Mouse (Mus musculus) midbrain, embryonic 12.5 days (tissue): ENCODE measurements around the gene Gm8279. TPM values are rescaled to one million over a fixed set of nuclear protein-coding genes. Genes with fewer than 3 reads are reported as not detected.
"Not testable (repeated sequence)": the region's sequence is repeated elsewhere in the genome, so short reads cannot be mapped to it uniquely, and the experiment has no call there.

Experiments
- ATAC-seq: fragments of 200-750 bp; cut with Nextera tagmentation; 2 replicates; pipeline ENCODE4 v1.8.0; 2017; ENCODE audit warnings: low read depth, moderate TSS enrichment, moderate library complexity; ENCODE audit not compliant: low FRiP score
- H3K27ac ChIP-seq: fragments of 300-500 bp; sonication (generic); replicated peaks from 2 replicates; pipeline ENCODE4 v1.5.1; 2016; ENCODE audit warnings: mild to moderate bottlenecking
- H3K27me3 ChIP-seq: fragments of 300-500 bp; sonication (generic); 2 replicates; pipeline ENCODE4 v1.6.1; 2016; ENCODE audit warnings: mild to moderate bottlenecking
- H3K36me3 ChIP-seq: fragments of 300-500 bp; sonication (generic); 2 replicates; pipeline ENCODE4 v1.6.1; 2016
- H3K4me1 ChIP-seq: fragments of 300-500 bp; sonication (generic); 2 replicates; pipeline ENCODE4 v1.6.1; 2016
- H3K4me2 ChIP-seq: fragments of 300-500 bp; sonication (generic); replicated peaks from 2 replicates; pipeline ENCODE4 v1.6.1; 2016; ENCODE audit warnings: mild to moderate bottlenecking, moderate library complexity
- H3K4me3 ChIP-seq: fragments of 300-500 bp; sonication (generic); 2 replicates; pipeline ENCODE4 v1.5.1; 2016; ENCODE audit warnings: mild to moderate bottlenecking
- H3K9ac ChIP-seq: fragments of 300-500 bp; sonication (generic); replicated peaks from 2 replicates; pipeline ENCODE4 v1.6.1; 2016; ENCODE audit warnings: mild to moderate bottlenecking, moderate library complexity
- H3K9me3 ChIP-seq: fragments of 300-500 bp; sonication (generic); 2 replicates; pipeline ENCODE4 v1.6.1; 2016; ENCODE audit warnings: mild to moderate bottlenecking
- WGBS: fragments of 180-500 bp; shearing (Covaris S2); methylation state at CpG from one replicate; pipeline ENCODE4 v1.1.7; 2016; 5-methylcytosine and 5-hydroxymethylcytosine counted together
- polyA plus RNA-seq: library from polyadenylated mRNA; unstranded; fragments of >200 nt; fragmentation: Nextera tagmentation; extraction: Ambion mirVana; gene quantifications from 2 replicates; pipeline ENCODE4 v1.2.1, GENCODE M21; 2016

The Gm8279 gene
- not detected in 2 replicates for polyA plus RNA-seq

DNA sequence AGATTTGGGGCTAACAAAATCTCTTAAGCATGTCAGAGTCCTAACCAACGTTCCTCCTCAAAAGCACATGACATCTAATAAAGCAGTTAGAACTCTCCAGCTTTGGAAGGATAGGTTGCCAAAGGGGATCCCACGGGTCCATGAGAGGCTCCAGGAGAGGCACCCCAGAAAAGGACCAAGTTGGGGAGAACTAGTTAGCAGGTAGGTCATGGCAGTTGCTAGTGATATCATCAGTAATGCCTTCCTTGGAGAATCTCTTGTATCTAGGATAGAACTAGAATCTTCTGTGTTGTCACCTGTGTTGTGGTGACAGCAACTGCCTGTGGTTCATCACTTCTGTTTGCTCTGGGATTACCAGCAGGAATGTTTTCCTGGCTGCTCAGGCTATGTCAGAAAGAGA is at the start of gene Gm8279:
Gene Gm8279 (plus strand): TSS at position 301 of the 400 bp plus-strand sequence.
- not testable (repeated sequence) for ATAC-seq, H3K9ac ChIP-seq, H3K4me1 ChIP-seq, H3K9me3 ChIP-seq, H3K4me2 ChIP-seq, H3K4me3 ChIP-seq, H3K27me3 ChIP-seq, H3K36me3 ChIP-seq, H3K27ac ChIP-seq
- 68% methylated on average over 2 of the region's 2 CpGs for WGBS

GRCm38 (mm10) chr14:5164235-5164634 is 32.9 kb downstream of the Gm8279 start, which contains the start of gene Gm3317:
Gene Gm3317 (plus strand): TSS chr14:5164535.
- not testable (repeated sequence) for H3K4me2 ChIP-seq, H3K36me3 ChIP-seq, H3K27ac ChIP-seq, H3K9me3 ChIP-seq, H3K4me1 ChIP-seq, H3K4me3 ChIP-seq, H3K27me3 ChIP-seq, ATAC-seq, H3K9ac ChIP-seq
- no CpG with 5 or more reads among the region's 1 CpGs for WGBS

- H3K27me3 ChIP-seq, H3K9me3 ChIP-seq, H3K27ac ChIP-seq, H3K4me2 ChIP-seq, H3K4me3 ChIP-seq, H3K9ac ChIP-seq, H3K4me1 ChIP-seq, ATAC-seq, H3K36me3 ChIP-seq: not testable (repeated sequence)
- no CpG with 5 or more reads among the region's 3 CpGs for WGBS
Observed at GRCm38 (mm10) chr14:5185493-5185892, 54.2 kb downstream of the Gm8279 start, which contains the start of gene Gm8271. Gene Gm8271 (plus strand): TSS chr14:5185793.

Other genes with a start within 250 kb of the Gm8279 start
- not detected in 2 replicates for gene Gm3278, start 239.1 kb upstream of the Gm8279 start, polyA plus RNA-seq
- not detected in 2 replicates for gene Gm8297, start 147.6 kb upstream of the Gm8279 start, polyA plus RNA-seq
- not detected in 2 replicates for gene Gm3298, start 115.6 kb upstream of the Gm8279 start, polyA plus RNA-seq
- not detected in 2 replicates for gene 4930555G01Rik, start 80.9 kb upstream of the Gm8279 start, polyA plus RNA-seq
- gene Gm8281, start 60.5 kb upstream of the Gm8279 start, polyA plus RNA-seq, result 3.0 and 3.5 TPM in 2 replicates
- not detected in 2 replicates for gene Gm3317, start 33.0 kb downstream of the Gm8279 start, polyA plus RNA-seq
- gene Gm8271, start 54.3 kb downstream of the Gm8279 start, polyA plus RNA-seq, result not detected in 2 replicates
- not detected in 2 replicates for gene Gm3526, start 129.1 kb downstream of the Gm8279 start, polyA plus RNA-seq
- gene Gm3542, start 203.4 kb downstream of the Gm8279 start, polyA plus RNA-seq, result not detected in 2 replicates